Mouse (Mus musculus): ENCODE data around the gene Hcn1.

GRCm38 (mm10) chr13:117946843-117947242 lies 344.7 kb downstream of the Hcn1 start:
- TF ChIP-seq CTCF (IDR thresholded peaks at IDR 0.05) (no peak), POLR2A (IDR thresholded peaks at IDR 0.05; ENCODE audit: insufficient read depth, low read depth, low read length) (no peak), EP300 (IDR thresholded peaks at IDR 0.05; ENCODE audit: insufficient read depth, low read depth, low read length) (no peak)
